Mouse (Mus musculus) liver, postnatal 0 days (tissue): ENCODE measurements around the gene Sox10. TPM values are rescaled to one million over a fixed set of nuclear protein-coding genes. Genes with fewer than 3 reads are reported as not detected.

Experiments
- ATAC-seq: fragments of 200-750 bp; cut with Nextera tagmentation; 2 replicates; pipeline ENCODE4 v1.8.0; 2017; ENCODE audit warnings: mild to moderate bottlenecking, moderate library complexity
- DNase-seq: peaks from one replicate; pipeline ENCODE4 v3.0.0-alpha.2; 2016
- H3K27ac ChIP-seq: fragments of 300-500 bp; sonication (generic); 2 replicates; pipeline ENCODE4 v1.5.1; 2014; ENCODE audit warnings: antibody characterized with exemption, moderate library complexity, mild to moderate bottlenecking, low read depth
- H3K27me3 ChIP-seq: fragments of 300-500 bp; sonication (generic); 2 replicates; pipeline ENCODE4 v1.6.1; 2014; ENCODE audit warnings: low read length, control low read depth, mixed read lengths; ENCODE audit not compliant: insufficient read depth
- H3K36me3 ChIP-seq: fragments of 300-500 bp; sonication (generic); replicated peaks from 2 replicates; pipeline ENCODE4 v1.6.1; 2014; ENCODE audit warnings: mild to moderate bottlenecking, control low read depth, low read length, moderate library complexity, mixed read lengths; ENCODE audit not compliant: insufficient read depth
- H3K4me1 ChIP-seq: fragments of 300-500 bp; sonication (generic); 2 replicates; pipeline ENCODE4 v1.6.1; 2014; ENCODE audit warnings: antibody characterized with exemption, mild to moderate bottlenecking, control low read depth; ENCODE audit not compliant: insufficient read depth
- H3K4me2 ChIP-seq: fragments of 300-500 bp; sonication (generic); 2 replicates; pipeline ENCODE4 v1.6.1; 2014; ENCODE audit warnings: low read depth, mild to moderate bottlenecking, low read length, moderate library complexity, mixed read lengths
- H3K4me3 ChIP-seq: fragments of 300-500 bp; sonication (generic); 2 replicates; pipeline ENCODE4 v1.5.1; 2014; ENCODE audit warnings: low read depth, low read length
- H3K9ac ChIP-seq: fragments of 300-500 bp; sonication (generic); replicated peaks from 2 replicates; pipeline ENCODE4 v1.6.1; 2014; ENCODE audit warnings: mild to moderate bottlenecking, moderate library complexity
- H3K9me3 ChIP-seq: fragments of 300-500 bp; sonication (generic); 2 replicates; pipeline ENCODE4 v1.6.1; 2016; ENCODE audit warnings: mild to moderate bottlenecking, control low read depth, low read length, mixed read lengths
- CTCF ChIP-seq: sonication (generic); IDR thresholded peaks from 2 replicates; pipeline ENCODE4 v1.5.1; 2016; ENCODE audit warnings: antibody characterized with exemption, low read depth
- EP300 ChIP-seq: IDR thresholded peaks from 2 replicates; pipeline ENCODE4 v1.6.1; 2016; ENCODE audit warnings: antibody characterized with exemption, low read depth, mild to moderate bottlenecking
- WGBS: fragments of 180-500 bp; shearing (Covaris S2); extraction: QIAGEN DNeasy Blood & Tissue Kit; methylation state at CpG from one replicate; pipeline ENCODE4 v1.1.7; 2014; ENCODE audit not compliant: insufficient replicate concordance; 5-methylcytosine and 5-hydroxymethylcytosine counted together
- polyA plus RNA-seq: library from polyadenylated mRNA; unstranded; fragments of >200 nt; fragmentation: Nextera tagmentation; extraction: Ambion mirVana; gene quantifications from 2 replicates; pipeline ENCODE4 v1.2.1, GENCODE M21; 2015

The Sox10 gene
- polyA plus RNA-seq, 1 experiment from 2014 or later: 0.07 TPM

- ATAC-seq (no peak), DNase-seq (no peak)
- H3K9ac ChIP-seq: no peak overlapping the region
- H3K36me3 ChIP-seq: peaks cover 7% of the 10 kb centered on the region; the same call in 1 of the 2 replicates
- H3K4me2 ChIP-seq: no peak overlapping the region
- H3K4me1 ChIP-seq: peaks cover 16% of the 10 kb centered on the region
- TF ChIP-seq CTCF: peak; percentile 72
- no peak for TF ChIP-seq EP300
- no peaks in the 10 kb centered on the region for H3K9me3 ChIP-seq
- H3K27me3 ChIP-seq: no peaks in the 10 kb centered on the region
- 56% methylated on average over 10 of the region's 10 CpGs for WGBS
- H3K4me3 ChIP-seq: no peak overlapping the region
- no peak overlapping the region for H3K27ac ChIP-seq
These were observed 25.4 kb downstream of the Sox10 start for GRCm38 (mm10) chr15:79139640-79140039.

- H3K27ac ChIP-seq: no peak overlapping the region
- ATAC-seq (no peak), DNase-seq (no peak)
- H3K4me2 ChIP-seq: no peak overlapping the region
- 70% methylated on average over 11 of the region's 11 CpGs for WGBS
- TF ChIP-seq EP300 (no peak), CTCF (no peak)
- peaks cover 5% of the 10 kb centered on the region; the same call in 1 of the 2 replicates for H3K4me1 ChIP-seq
- H3K27me3 ChIP-seq: no peaks in the 10 kb centered on the region
- no peak overlapping the region for H3K4me3 ChIP-seq
- no peaks in the 10 kb centered on the region for H3K9me3 ChIP-seq
- H3K36me3 ChIP-seq: peaks cover 10% of the 10 kb centered on the region; the same call in 1 of the 2 replicates
- H3K9ac ChIP-seq: no peak overlapping the region
These were observed 29.1 kb downstream of the Sox10 start for GRCm38 (mm10) chr15:79135783-79136575.

GRCm38 (mm10) chr15:79135332-79135731 lies 29.7 kb downstream of the Sox10 start:
- no peaks in the 10 kb centered on the region for H3K9me3 ChIP-seq
- ATAC-seq: no peak

GRCm38 (mm10) chr15:79134496-79135270 lies 30.4 kb downstream of the Sox10 start:
- Histone ChIP-seq H3K27me3 (no peaks in the 10 kb centered on the region), H3K4me3 (no peak overlapping the region), H3K36me3 (peaks cover 10% of the 10 kb centered on the region; the same call in 1 of the 2 replicates), H3K27ac (no peak overlapping the region), H3K9ac (no peak overlapping the region), H3K4me2 (no peak overlapping the region), H3K4me1 (no peaks in the 10 kb centered on the region), H3K9me3 (no peaks in the 10 kb centered on the region)
- no peak for DNase-seq
- TF ChIP-seq EP300 (no peak), CTCF (no peak)
- ATAC-seq: no peak
- WGBS: 76% methylated on average over 9 of the region's 9 CpGs

More at GRCm38 (mm10) chr15:79135332-79135731, 29.7 kb downstream of the Sox10 start:
- no peak for DNase-seq
- H3K27me3 ChIP-seq: no peaks in the 10 kb centered on the region
- peaks cover 10% of the 10 kb centered on the region; the same call in 1 of the 2 replicates for H3K36me3 ChIP-seq
- no peak for TF ChIP-seq CTCF
- no peak for TF ChIP-seq EP300
- no peaks in the 10 kb centered on the region for H3K4me1 ChIP-seq
- no peak overlapping the region for H3K4me2 ChIP-seq
- no peak overlapping the region for H3K27ac ChIP-seq
- WGBS: 73% methylated on average over 9 of the region's 9 CpGs
- no peak overlapping the region for H3K4me3 ChIP-seq
- no peak overlapping the region for H3K9ac ChIP-seq

GRCm38 (mm10) chr15:79133191-79133661 lies 31.8 kb downstream of the Sox10 start:
- 74% methylated on average over 6 of the region's 6 CpGs for WGBS
- no peak for TF ChIP-seq CTCF
- TF ChIP-seq EP300: no peak
- DNase-seq (no peak), ATAC-seq (no peak)
- Histone ChIP-seq H3K27me3 (no peaks in the 10 kb centered on the region), H3K27ac (no peak overlapping the region), H3K9ac (no peak overlapping the region), H3K36me3 (peaks cover 10% of the 10 kb centered on the region; the same call in 1 of the 2 replicates), H3K4me1 (no peaks in the 10 kb centered on the region), H3K9me3 (no peaks in the 10 kb centered on the region), H3K4me3 (no peak overlapping the region), H3K4me2 (no peak overlapping the region)

GRCm38 (mm10) chr15:79131442-79131841 lies 33.6 kb downstream of the Sox10 start:
- no peak overlapping the region for H3K27ac ChIP-seq

More at GRCm38 (mm10) chr15:79131442-79131841, 33.6 kb downstream of the Sox10 start:
- Histone ChIP-seq H3K9me3 (no peaks in the 10 kb centered on the region), H3K4me1 (no peaks in the 10 kb centered on the region), H3K27me3 (no peaks in the 10 kb centered on the region), H3K4me3 (no peak overlapping the region), H3K4me2 (no peak overlapping the region), H3K36me3 (peaks cover 23% of the 10 kb centered on the region), H3K9ac (no peak overlapping the region)
- ATAC-seq (no peak), DNase-seq (no peak)
- no peak for TF ChIP-seq CTCF
- no peak for TF ChIP-seq EP300
- 81% methylated on average over 7 of the region's 7 CpGs for WGBS
